Mouse (Mus musculus): ENCODE data around the gene Etfbkmt.
"Not testable (repeated sequence)": the region's sequence is repeated elsewhere in the genome, so short reads cannot be mapped to it uniquely, and the experiment has no call there.

Etfbkmt gene

DNA sequence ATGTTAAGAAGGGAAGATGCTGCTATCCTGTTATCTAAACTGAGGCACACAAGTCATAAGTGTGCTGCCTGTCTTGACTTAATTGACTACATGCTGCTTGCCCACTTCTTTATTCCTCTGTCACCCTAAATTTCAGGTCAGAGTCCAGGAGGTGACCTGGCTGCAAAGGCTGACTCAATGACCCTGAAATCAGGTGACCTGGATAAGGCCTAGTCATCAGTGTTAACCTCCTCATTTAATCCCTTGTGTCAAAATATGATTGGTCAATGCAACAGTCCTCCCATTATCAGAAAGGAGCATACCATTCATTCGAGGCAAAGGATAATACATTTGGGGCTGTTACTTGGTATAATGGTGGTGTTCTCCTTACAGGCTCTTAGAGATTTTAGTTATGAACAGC, at the start of gene Etfbkmt:
TSS of gene Etfbkmt (plus strand) at position 379 of the 400 bp plus-strand sequence.
- no peak for DNase-seq (ENCODE audit: low spot score)

DNA sequence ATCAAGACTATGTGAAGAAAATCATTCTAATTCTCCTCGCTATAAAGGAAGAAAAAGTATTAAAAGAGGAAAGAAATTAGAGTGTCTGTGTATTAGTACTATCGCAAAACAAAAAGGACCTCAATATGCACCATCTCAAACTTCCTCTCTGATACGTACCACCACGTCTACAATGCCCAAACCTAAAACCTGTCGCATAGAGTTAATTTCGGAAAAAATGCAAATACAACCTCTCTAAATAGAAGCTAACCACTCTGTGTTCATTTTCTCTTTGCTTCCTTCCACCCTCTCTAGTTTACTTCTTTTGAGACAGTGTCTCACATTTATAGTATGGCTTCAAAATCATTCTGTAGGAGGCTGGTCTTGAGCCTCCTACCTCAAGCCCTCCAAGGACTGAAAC, 47.2 kb upstream of the Etfbkmt start:
- no peak for DNase-seq (ENCODE audit: low spot score)

DNA sequence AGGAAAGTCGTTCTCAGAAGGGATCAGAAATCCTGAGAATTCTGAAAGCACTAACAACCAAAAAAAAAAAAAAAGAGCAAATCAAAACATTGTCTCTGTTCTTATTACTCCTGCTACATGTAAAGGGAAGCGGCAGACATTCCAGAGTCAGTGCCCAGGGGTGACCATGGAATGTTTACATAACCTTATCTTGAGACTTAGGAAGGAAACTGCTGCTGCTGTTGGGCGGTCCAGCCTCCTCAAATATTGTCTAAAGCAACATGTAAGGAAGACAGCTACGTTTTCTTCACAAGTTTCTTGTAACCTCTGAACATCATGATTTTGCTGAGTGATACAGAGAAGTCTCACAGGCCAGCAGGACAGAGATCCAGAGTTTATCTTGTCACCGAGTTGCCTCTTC, 46.2 kb upstream of the Etfbkmt start:
- peak; percentile 73 for DNase-seq (ENCODE audit: low spot score)

DNA sequence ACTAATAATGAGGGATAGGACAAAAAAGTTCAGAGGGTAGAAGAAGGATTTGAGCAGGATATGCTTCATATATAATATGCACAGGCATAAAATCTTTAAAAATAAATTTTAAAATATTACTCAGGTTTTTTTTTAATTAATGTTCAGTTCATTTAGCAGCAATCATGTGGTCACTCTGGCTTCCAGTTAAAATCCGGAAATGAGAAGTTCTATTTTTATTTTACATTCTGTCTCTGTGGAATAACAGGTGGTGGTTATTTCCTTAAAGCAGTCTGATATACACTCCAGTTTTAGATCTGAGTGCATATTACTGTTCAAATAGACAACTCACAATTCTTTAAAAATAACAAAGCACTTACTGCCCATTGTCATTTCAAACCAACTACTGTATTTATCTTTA, 45.1 kb upstream of the Etfbkmt start:
- no peak for DNase-seq (ENCODE audit: low spot score)

DNA sequence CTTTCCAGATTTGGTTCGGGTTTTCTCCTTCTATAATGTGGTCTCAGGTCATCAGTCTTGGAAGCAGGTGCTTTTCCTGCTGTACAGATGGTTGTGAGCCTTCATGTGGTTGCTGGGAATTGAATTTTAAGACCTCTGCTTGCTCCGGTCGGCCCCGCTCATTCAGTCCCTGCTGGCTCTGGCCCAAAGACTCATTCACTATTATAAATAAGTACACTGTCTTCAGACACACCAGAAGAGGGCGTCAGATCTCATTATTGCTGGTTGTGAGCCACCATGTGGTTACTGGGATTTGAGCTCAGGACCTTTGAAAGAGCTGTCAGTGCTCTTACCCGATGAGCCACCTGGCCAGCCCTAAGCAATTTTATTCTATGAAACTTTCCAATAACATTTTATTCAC, 44.3 kb upstream of the Etfbkmt start:
- no peak for DNase-seq (ENCODE audit: low spot score)

DNA sequence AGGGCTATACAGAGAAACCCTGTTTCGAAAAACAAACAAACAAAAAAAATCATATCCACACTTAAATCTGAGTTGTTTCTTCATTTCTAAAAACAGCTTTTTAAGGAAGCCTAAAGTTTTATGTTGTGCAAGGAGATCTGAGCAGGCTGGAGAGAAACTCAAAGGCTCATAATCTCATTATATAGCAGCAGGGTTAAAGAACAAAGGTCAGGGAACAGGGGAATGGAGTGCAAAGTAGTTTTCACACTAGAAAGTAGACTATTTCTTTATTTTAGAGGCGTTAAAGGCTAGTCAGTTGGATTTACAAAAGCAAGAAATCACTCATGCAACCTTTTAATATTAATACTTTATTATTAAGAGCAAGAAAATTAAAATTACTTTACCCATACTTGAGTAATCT, 43.4 kb upstream of the Etfbkmt start:
- DNase-seq (ENCODE audit: low spot score) = no peak

DNA sequence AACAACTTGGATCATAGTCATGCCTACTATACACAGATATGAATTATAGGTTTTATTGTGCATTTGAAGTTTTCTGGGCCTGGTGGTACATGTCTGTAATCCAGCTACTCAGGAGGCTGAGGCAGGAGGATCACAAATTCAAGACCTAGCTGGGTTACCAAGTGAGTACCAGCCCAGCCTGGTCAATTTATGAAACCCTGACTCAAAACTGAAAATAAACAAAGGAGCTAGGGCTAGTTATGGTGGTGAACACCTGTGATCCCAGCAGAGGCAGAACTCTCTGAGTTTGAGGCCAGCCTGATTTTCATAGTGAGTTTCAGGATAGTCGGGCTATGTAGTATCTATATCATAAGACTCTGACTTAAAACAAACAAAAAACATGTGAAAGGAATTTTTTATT, 42.4 kb upstream of the Etfbkmt start:
- no peak for DNase-seq (ENCODE audit: low spot score)

DNA sequence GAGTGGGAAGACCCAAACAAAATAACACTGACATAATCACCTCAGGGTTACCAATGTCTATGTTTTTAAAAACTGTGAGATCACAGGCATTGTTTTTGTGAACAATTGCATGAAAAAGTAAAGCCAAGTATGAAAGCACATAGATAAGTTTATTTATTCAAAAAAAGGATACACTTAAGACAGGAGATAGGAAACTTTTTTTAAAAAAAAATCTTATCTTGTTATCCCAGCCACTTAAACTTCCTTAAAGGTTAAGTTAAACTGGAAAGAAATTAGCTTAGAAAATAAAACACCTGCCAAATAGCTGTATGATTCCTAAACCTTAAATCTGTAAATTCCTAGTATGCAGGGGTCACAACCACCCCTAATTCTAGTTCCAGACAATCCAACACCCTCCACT, 40.7 kb upstream of the Etfbkmt start:
- no peak for DNase-seq (ENCODE audit: low spot score)

DNA sequence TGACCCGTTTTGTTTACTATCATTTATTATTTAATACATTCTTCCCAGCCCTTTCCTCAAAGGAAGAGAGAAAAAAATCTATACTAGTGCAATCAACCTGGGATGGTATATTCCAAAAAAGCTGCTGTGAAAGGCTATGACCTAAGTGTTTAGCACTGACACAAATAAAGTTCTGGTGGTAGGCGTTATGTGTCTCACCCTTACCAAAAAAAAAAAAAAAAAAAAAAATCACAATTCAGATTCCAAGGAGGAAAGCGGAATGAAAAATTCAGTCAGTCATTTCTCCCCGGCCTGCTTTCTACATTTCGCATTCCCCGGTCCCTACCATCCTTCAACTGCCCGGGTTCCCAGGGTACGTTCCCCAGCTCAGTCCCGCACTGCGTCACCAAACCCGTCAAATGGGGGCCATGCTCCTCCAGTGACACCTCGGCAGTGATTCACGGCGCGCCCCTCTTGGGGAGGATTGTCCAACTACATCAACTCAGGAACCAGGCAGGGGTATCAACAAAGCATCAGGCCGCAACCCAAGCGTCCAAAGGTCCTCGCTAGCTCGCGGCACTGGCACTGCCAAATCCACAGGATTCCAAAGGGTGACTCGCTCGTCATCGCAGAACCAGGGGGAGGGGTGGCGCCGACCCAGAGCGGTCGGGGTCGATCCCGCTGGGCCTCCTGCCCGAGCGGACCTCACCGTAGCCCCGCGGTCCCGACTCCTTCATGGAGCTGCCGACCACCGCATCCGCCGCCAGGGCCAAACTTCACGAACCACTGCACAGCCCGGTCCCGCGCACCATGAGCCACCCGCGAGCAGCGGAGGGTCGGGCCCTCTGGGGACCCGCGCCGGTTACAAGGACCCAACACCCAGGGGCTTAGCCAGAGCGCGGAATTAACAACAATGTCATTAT, 39.2 kb upstream of the Etfbkmt start:
- peak; percentile 81 for DNase-seq (ENCODE audit: low spot score)

DNA sequence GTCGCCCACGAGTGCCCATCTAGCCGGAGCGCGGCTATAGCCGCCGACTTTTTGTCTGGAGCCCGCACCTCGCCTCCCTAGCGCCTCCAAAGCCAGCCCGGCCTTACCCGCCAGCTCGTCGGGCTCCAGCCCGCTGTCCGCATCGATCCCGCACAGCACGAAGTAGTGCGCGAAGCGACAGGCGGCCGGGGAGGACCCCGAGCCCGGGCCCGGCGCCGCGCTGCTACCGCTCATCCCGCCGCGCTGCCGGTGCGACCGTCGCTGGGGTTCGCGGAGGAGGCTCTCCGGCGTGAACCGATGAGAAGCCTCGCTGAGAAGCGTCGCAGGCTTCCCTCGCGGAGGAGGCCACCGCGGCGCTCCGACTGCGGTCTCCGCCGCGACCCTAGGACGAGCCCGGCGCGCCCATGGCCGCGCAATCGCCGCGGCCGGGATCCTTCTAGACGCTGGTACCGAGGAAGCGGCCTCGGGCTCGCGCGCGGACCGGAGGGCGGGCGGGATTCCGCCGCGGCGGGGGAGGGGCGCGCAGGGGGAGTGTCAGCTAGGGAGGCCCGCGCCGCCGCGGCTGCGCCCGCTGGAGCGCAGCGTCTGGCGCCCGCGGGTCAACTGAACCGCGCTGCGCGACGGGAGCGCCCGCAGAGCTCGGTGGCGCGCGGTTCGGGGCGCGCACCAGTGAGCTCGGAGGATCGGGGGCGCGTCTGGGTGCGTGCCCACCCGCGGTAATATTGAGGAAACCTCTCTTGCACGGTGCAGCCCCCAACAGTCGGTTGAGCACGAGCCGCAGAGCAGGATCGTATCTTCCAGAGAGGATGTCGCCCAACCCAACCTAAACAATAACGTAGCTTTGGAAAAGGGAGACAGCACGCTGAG, 38.3 kb upstream of the Etfbkmt start, which contains the start of gene Dennd5b:
TSS of gene Dennd5b (minus strand) at position 605 of the 867 bp plus-strand sequence.
- DNase-seq (ENCODE audit: low spot score) = peak; percentile 74

DNA sequence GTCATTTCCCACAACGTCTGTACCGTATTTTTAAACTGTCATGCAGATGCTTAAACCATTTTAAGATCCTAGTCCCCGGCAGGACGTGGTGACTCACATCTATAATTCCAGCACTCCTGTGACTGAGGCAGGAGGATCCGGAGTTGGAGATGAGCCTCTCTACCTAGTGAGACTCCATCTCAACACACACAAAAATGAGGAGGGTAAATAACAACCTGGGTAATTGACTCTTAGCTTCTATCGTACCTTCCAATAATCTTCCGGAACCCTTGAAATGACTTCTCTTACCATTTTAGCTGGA, 37.8 kb upstream of the Etfbkmt start:
- no peak for DNase-seq (ENCODE audit: low spot score)

DNA sequence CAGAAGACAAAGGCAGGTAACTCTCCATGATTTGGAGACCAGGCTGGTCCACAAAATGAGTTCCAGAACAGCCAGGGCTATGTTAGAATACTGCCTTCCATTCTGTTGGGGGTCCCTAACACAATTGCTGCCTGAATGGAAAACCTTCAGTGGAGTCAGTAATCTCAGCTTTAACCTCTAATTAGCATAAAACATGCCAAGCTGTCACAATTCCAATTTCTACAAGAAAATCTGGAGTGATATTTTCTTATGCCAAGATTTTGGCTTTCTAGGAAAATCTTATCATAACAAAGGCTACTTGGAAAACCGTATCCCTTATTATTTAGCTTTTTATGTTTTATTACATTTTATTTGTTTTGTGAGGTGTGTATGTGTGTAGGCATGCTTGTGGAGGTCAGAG, 36.2 kb upstream of the Etfbkmt start:
- no peak for DNase-seq (ENCODE audit: low spot score)

DNA sequence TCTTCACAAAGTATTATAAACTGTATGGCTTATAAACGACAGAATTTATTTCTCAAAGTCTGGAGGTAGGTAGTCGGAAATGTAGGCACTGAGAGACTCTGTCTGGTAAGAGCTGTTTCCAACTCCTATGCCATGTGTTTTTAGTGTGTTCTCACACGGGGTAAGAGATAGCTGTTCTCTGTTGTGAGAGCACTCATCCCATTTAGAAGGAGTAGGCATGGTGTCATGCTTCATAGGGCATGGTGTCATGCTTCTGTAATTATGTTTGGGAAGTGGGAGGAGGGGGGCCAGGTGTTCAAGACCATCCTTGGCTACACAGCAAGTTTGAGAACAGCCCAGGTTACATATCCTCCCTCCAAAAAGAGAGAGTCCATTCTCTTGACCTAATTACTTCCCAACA, 32.0 kb upstream of the Etfbkmt start:
- DNase-seq (ENCODE audit: low spot score) = no peak

DNA sequence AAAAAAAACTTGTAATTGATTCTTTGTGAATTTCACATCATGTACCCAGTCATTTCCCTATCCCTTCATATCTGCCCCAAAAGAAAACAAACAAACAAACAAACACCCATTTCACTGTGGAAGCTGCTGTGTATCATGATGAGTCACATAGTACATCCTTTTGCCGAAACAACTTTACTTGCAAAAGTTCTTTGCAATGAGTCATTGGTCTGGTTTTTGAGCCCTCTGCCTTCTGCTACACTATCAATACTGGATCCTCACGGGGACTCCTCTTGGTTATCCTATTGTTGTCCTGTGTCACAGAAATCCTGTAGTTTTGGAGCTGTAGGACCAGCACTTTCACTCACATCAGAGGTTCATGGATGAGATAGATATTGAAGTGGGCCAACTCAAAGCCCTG, 30.7 kb upstream of the Etfbkmt start:
- DNase-seq (ENCODE audit: low spot score) = no peak

DNA sequence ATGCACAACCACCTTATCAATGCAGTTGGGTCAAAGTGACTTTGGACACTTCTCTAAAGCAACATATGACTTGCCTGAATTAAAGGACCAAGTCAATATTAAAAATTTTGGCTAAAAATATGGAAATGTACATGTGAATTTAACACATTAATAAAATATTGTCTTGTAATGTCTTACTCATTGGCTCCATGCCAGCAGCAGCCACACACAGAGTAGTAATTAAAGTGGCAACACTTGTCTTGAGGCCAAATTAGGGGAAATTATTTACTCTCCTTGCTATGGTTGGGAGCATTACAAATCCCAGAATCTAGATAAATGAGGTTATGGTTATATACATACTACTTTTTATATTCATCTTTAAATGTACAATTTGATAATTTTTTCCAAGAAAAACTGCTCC, 22.7 kb upstream of the Etfbkmt start:
- no peak for DNase-seq (ENCODE audit: low spot score)

DNA sequence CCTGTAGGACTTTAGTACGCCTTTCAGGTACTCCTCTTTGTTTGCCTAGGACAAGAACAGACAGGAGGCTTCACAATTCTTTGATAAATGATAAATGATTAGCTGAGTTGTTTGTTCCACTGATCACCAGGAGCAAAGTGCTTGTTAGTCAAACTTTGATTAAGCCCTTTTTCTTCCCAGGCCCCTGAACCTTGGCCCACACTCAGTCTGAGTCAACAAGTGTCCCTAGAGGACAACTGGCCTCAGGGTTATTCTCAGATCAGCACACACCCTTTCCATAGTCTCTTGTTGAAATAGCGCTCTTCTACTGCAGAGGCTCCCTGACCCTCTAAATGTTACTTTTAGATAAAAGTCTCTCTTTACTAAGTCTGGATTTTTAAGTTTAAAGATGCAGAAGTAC, 20.7 kb upstream of the Etfbkmt start:
- peak; percentile 9 for DNase-seq (ENCODE audit: low spot score)

DNA sequence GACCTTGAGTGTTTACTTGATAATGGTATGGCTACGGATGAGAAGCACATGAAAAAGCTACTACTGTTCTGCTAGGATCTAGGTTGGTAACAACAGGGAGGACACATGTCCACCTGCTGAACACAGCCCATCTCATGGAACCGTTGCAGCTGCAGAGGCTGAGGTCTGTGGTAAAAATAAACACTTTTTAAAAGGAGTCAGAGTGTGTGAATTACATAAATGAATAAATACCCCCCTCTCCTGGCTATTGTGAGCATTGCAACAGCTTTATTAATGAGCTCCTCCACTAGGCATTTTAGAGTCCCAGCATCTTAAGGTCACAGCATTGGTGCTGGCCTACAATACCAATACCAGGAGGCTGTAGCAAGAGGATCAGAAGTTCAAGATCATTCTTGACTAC, 19.8 kb upstream of the Etfbkmt start:
- peak; percentile 64 for DNase-seq (ENCODE audit: low spot score)

DNA sequence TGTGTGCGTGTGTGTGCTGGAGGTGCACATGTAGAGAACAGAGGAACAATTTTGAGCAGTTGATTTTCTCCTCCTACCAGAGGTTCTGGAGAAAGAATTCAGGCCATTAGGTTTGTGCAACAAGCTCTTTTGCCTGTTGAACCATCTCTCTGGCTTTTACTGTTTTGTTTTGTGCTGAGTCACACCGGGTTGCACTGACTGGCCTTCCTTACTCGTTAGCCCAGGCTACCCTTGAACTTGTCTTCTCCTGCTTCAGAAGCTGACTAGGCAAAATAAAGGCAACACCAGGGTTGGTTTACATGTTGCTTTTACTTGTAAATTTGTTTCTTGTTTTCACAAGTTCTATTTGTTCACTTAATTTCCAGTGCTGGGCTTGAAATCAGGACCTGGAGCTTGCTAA, 16.6 kb upstream of the Etfbkmt start:
- DNase-seq (ENCODE audit: low spot score) = no peak

DNA sequence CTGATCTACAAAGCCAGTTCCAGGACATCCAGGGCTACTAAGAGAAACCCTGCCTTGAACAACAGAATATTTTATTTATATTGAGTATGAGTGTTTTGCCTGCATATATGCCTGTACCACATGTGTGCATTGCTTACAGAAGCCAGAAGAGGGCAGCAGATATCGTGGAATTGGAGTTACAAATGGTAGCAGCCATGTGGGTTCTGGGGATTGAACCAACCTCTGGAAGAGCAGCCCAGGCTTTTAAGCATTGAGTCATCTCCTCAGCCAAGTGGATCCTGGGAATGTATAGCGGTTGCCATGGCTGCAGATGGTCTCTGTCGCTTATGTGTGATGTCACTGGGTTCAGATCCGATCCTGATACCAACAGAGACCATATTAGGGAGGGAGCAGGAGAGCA, 13.0 kb upstream of the Etfbkmt start:
- DNase-seq (ENCODE audit: low spot score) = peak; percentile 67

DNA sequence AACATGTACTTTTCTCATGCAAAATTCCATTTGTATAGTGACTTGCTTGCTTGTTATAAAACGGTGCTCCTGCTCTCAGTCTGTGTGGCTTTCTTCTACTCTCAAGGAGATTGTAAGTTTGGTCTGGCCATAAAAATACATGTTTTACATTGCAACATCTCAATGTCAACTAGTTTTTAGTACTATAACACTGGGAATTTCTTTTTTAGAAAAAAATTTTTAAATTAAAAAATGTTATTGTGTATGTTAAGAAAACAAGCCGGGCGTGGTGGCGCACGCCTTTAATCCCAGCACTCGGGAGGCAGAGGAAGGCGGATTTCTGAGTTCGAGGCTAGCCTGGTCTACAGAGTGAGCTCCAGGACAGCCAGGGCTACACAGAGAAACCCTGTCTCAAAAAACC, 9.8 kb upstream of the Etfbkmt start, which contains the start of gene Gm10203:
TSS of gene Gm10203 (plus strand) at position 301 of the 400 bp plus-strand sequence.
- not testable (repeated sequence) for DNase-seq (ENCODE audit: low spot score)

DNA sequence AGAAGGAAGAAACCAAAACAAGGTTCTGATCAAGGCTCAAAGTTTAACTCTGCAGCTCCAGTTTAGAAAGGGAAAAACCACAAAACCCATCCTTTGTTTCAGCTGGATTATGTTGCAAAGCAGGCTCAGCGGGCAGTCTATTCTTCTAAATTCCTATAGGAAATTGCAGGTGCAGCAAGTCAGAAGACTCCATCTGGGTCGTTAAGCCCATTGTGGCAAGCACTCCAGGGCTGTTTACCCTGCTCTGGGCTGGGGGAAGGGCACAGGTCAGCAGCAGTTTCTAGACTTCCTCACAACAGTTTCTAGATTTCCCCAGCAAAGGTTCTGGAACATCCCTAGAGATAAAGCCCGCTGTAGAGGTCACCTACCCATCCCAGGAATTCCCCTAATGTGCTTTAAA, 8.5 kb upstream of the Etfbkmt start:
- DNase-seq (ENCODE audit: low spot score) = peak; percentile 19

DNA sequence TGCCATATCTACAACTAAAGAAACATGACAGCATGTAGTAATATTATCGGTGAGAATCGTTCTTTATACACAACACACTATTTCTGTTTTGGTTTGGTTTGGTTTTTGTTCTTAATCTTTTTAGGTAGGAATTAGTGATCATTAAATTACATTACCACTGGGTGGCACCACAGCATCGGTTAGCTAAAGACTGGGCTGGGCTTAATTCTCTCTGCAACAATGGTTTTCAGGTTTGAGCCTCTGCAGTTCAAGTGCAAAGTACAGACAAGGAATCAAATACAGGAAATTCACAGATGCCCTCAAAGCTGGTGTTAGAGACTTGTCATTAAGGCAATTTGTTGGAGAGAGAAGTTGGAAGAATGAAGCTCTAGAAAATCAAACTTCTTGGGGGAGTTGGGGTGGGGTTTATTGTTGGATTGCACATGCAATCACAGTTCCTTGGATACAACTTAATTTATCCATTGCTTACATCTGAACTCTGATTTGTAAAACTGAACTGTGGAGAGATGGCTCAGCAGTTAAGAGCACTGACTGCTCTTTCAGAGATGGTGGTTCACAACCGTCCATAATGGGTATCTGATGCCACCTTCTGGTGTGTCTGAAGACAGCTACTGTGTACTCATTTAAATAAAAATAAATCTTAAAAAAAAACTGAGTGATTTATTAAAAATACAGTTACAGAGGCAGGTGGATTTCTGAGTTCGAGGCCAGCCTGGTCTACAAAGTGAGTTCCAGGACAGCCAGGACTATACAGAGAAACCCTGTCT, 7.2 kb upstream of the Etfbkmt start:
- DNase-seq (ENCODE audit: low spot score) = peak; percentile 91
